Mouse (Mus musculus): ENCODE measurements around the gene Zfp988. TPM values are rescaled to one million over a fixed set of nuclear protein-coding genes. Genes with fewer than 3 reads are reported as not detected.

The Zfp988 gene
- total RNA-seq, 2 experiments from 2014 or later: 0.21 to 0.33 TPM

Other genes starting within 250 kb of the Zfp988 start
- 1 to 10 TPM; 7.6 to 8.3 TPM for gene Zfp991, start 173.6 kb upstream of the Zfp988 start, total RNA-seq (2021)
- gene Zfp978, start 55.6 kb downstream of the Zfp988 start, total RNA-seq (2021): not detected
- 1 to 10 TPM; 2.3 to 3.8 TPM for gene Zfp982, start 186.7 kb downstream of the Zfp988 start, total RNA-seq (2021)
- under 1 TPM; 0.14 to 0.33 TPM for gene Gm16503, start 234.5 kb downstream of the Zfp988 start, total RNA-seq (2021)
- not detected for gene Zfp985, start 247.6 kb downstream of the Zfp988 start, total RNA-seq (2021)

Measured in left cerebral cortex, adult 18-20 months (tissue).